Mouse (Mus musculus) neural tube, embryonic 15.5 days (tissue): ENCODE measurements around the gene 1700003F12Rik. TPM values are rescaled to one million over a fixed set of nuclear protein-coding genes. Genes with fewer than 3 reads are reported as not detected.

ENCODE experiments used
- ATAC-seq: fragments of 200-750 bp; cut with Nextera tagmentation; 2 replicates; pipeline ENCODE4 v1.8.0; 2017; ENCODE audit warnings: mild to moderate bottlenecking, moderate TSS enrichment, moderate library complexity; ENCODE audit not compliant: low FRiP score
- H3K27ac ChIP-seq: fragments of 300-500 bp; sonication (generic); replicated peaks from 2 replicates; pipeline ENCODE4 v1.5.1; 2015; ENCODE audit warnings: mild to moderate bottlenecking, inconsistent platforms
- H3K27me3 ChIP-seq: fragments of 300-500 bp; sonication (generic); replicated peaks from 2 replicates; pipeline ENCODE4 v1.6.1; 2015; ENCODE audit warnings: inconsistent platforms
- H3K36me3 ChIP-seq: fragments of 300-500 bp; sonication (generic); 2 replicates; pipeline ENCODE4 v1.6.1; 2015; ENCODE audit warnings: inconsistent platforms
- H3K4me1 ChIP-seq: fragments of 300-500 bp; sonication (generic); 2 replicates; pipeline ENCODE4 v1.6.1; 2015; ENCODE audit warnings: inconsistent platforms
- H3K4me2 ChIP-seq: fragments of 300-500 bp; sonication (generic); 2 replicates; pipeline ENCODE4 v1.6.1; 2015; ENCODE audit warnings: inconsistent platforms, mild to moderate bottlenecking, moderate library complexity
- H3K4me3 ChIP-seq: fragments of 300-500 bp; sonication (generic); replicated peaks from 2 replicates; pipeline ENCODE4 v1.5.1; 2015; ENCODE audit warnings: mild to moderate bottlenecking, inconsistent platforms
- H3K9ac ChIP-seq: fragments of 300-500 bp; sonication (generic); replicated peaks from 2 replicates; pipeline ENCODE4 v1.6.1; 2015; ENCODE audit warnings: mild to moderate bottlenecking, inconsistent platforms
- H3K9me3 ChIP-seq: fragments of 300-500 bp; sonication (generic); replicated peaks from 2 replicates; pipeline ENCODE4 v1.6.1; 2016; ENCODE audit warnings: inconsistent platforms
- WGBS: fragments of 180-500 bp; shearing (Covaris S2); methylation state at CpG from one replicate; pipeline ENCODE4 v1.1.7; 2015; ENCODE audit warnings: mixed read lengths; 5-methylcytosine and 5-hydroxymethylcytosine counted together
- polyA plus RNA-seq: library from polyadenylated mRNA; unstranded; fragments of >200 nt; fragmentation: Nextera tagmentation; extraction: Ambion mirVana; gene quantifications from 2 replicates; pipeline ENCODE4 v1.2.1, GENCODE M21; 2015

Gene 1700003F12Rik
- polyA plus RNA-seq, 1 experiment from 2014 or later: 1.9 TPM

- no peak overlapping the region for H3K27ac ChIP-seq
- ATAC-seq: no peak
- 97% methylated on average over 2 of the region's 2 CpGs for WGBS
- H3K4me1 ChIP-seq: no peaks in the 10 kb centered on the region
- no peak overlapping the region for H3K4me2 ChIP-seq
- H3K9ac ChIP-seq: no peak overlapping the region
- no peaks in the 10 kb centered on the region for H3K9me3 ChIP-seq
- peaks cover 49% of the 10 kb centered on the region for H3K36me3 ChIP-seq
- no peaks in the 10 kb centered on the region for H3K27me3 ChIP-seq
- no peak overlapping the region for H3K4me3 ChIP-seq
Measured at GRCm38 (mm10) chr2:154525285-154525684, 21.6 kb upstream of the 1700003F12Rik start.

GRCm38 (mm10) chr2:154526531-154526930 lies 20.4 kb upstream of the 1700003F12Rik start:
- Histone ChIP-seq H3K27ac (no peak overlapping the region), H3K4me3 (no peak overlapping the region), H3K9ac (no peak overlapping the region), H3K4me2 (no peak overlapping the region), H3K27me3 (no peaks in the 10 kb centered on the region), H3K36me3 (peaks cover 57% of the 10 kb centered on the region), H3K4me1 (no peaks in the 10 kb centered on the region), H3K9me3 (no peaks in the 10 kb centered on the region)
- 73% methylated on average over 3 of the region's 3 CpGs for WGBS
- no peak for ATAC-seq

GRCm38 (mm10) chr2:154532888-154533287 lies 14.0 kb upstream of the 1700003F12Rik start:
- H3K4me2 ChIP-seq: no peak overlapping the region
- no peak overlapping the region for H3K4me3 ChIP-seq
- no peak for ATAC-seq
- H3K27ac ChIP-seq: no peak overlapping the region
- H3K4me1 ChIP-seq: peaks cover 4% of the 10 kb centered on the region
- peaks cover 65% of the 10 kb centered on the region for H3K36me3 ChIP-seq
- H3K9ac ChIP-seq: no peak overlapping the region
- no peaks in the 10 kb centered on the region for H3K9me3 ChIP-seq
- 45% methylated on average over 3 of the region's 3 CpGs for WGBS
- H3K27me3 ChIP-seq: no peaks in the 10 kb centered on the region

GRCm38 (mm10) chr2:154534704-154535270 lies 12.1 kb upstream of the 1700003F12Rik start:
- H3K4me1 ChIP-seq: peaks cover 18% of the 10 kb centered on the region
- H3K9me3 ChIP-seq: no peaks in the 10 kb centered on the region
- no peaks in the 10 kb centered on the region for H3K27me3 ChIP-seq
- peaks cover 54% of the 10 kb centered on the region for H3K36me3 ChIP-seq
- 93% methylated on average over 12 of the region's 12 CpGs for WGBS
- H3K4me3 ChIP-seq: no peak overlapping the region
- no peak for ATAC-seq
- H3K4me2 ChIP-seq: no peak overlapping the region
- no peak overlapping the region for H3K9ac ChIP-seq
- H3K27ac ChIP-seq: no peak overlapping the region

GRCm38 (mm10) chr2:154538310-154538709 lies 8.6 kb upstream of the 1700003F12Rik start:
- peaks cover 21% of the 10 kb centered on the region for H3K4me1 ChIP-seq
- H3K9me3 ChIP-seq: no peaks in the 10 kb centered on the region
- H3K27ac ChIP-seq: peak overlapping the region; percentile 28; the same call in 1 of the 2 replicates
- H3K36me3 ChIP-seq: peaks cover 33% of the 10 kb centered on the region
- WGBS: 35% methylated on average over 2 of the region's 2 CpGs
- no peaks in the 10 kb centered on the region for H3K27me3 ChIP-seq
- no peak overlapping the region for H3K4me3 ChIP-seq
- no peak overlapping the region for H3K9ac ChIP-seq
- no peak for ATAC-seq
- no peak overlapping the region for H3K4me2 ChIP-seq

GRCm38 (mm10) chr2:154538710-154539109 lies 8.2 kb upstream of the 1700003F12Rik start:
- Histone ChIP-seq H3K27me3 (no peaks in the 10 kb centered on the region), H3K27ac (peak overlapping the region; percentile 28), H3K4me3 (no peak overlapping the region), H3K9ac (no peak overlapping the region), H3K4me2 (no peak overlapping the region), H3K4me1 (peaks cover 21% of the 10 kb centered on the region), H3K36me3 (peaks cover 30% of the 10 kb centered on the region), H3K9me3 (no peaks in the 10 kb centered on the region)
- no peak for ATAC-seq
- 31% methylated on average over 3 of the region's 3 CpGs for WGBS

- ATAC-seq: no peak
- H3K4me1 ChIP-seq: peaks cover 21% of the 10 kb centered on the region
- no peak overlapping the region for H3K4me2 ChIP-seq
- no peaks in the 10 kb centered on the region for H3K27me3 ChIP-seq
- no peak overlapping the region for H3K27ac ChIP-seq
- H3K9me3 ChIP-seq: no peaks in the 10 kb centered on the region
- H3K4me3 ChIP-seq: no peak overlapping the region
- 61% methylated on average over 3 of the region's 3 CpGs for WGBS
- H3K9ac ChIP-seq: no peak overlapping the region
- H3K36me3 ChIP-seq: peaks cover 21% of the 10 kb centered on the region
Measured at GRCm38 (mm10) chr2:154539720-154540119, 7.2 kb upstream of the 1700003F12Rik start.

GRCm38 (mm10) chr2:154541630-154542029 lies 5.3 kb upstream of the 1700003F12Rik start:
- no peak overlapping the region for H3K27ac ChIP-seq
- no peak for ATAC-seq
- H3K27me3 ChIP-seq: no peaks in the 10 kb centered on the region
- H3K9me3 ChIP-seq: no peaks in the 10 kb centered on the region
- no peak overlapping the region for H3K4me2 ChIP-seq
- H3K4me1 ChIP-seq: peaks cover 21% of the 10 kb centered on the region
- no peak overlapping the region for H3K9ac ChIP-seq
- 84% methylated on average over 2 of the region's 2 CpGs for WGBS
- no peak overlapping the region for H3K4me3 ChIP-seq
- peaks cover 4% of the 10 kb centered on the region; the same call in 1 of the 2 replicates for H3K36me3 ChIP-seq

GRCm38 (mm10) chr2:154543567-154544347 lies 3.1 kb upstream of the 1700003F12Rik start:
- Histone ChIP-seq H3K27me3 (no peaks in the 10 kb centered on the region), H3K4me3 (no peak overlapping the region), H3K27ac (peak overlapping the region; percentile 80), H3K36me3 (no peaks in the 10 kb centered on the region), H3K9me3 (no peaks in the 10 kb centered on the region), H3K4me1 (peaks cover 9% of the 10 kb centered on the region), H3K4me2 (no peak overlapping the region), H3K9ac (no peak overlapping the region)
- peak; percentile 75 for ATAC-seq
- WGBS: 81% methylated on average over 9 of the region's 9 CpGs

- H3K36me3 ChIP-seq: no peaks in the 10 kb centered on the region
- peaks cover 29% of the 10 kb centered on the region for H3K4me1 ChIP-seq
- ATAC-seq: no peak
- H3K4me2 ChIP-seq: peak overlapping the region; percentile 96
- H3K27ac ChIP-seq: no peak overlapping the region
- no peaks in the 10 kb centered on the region for H3K9me3 ChIP-seq
- no peak overlapping the region for H3K4me3 ChIP-seq
- H3K9ac ChIP-seq: no peak overlapping the region
- H3K27me3 ChIP-seq: peaks cover 13% of the 10 kb centered on the region
- 48% methylated on average over 3 of the region's 3 CpGs for WGBS
Measured at GRCm38 (mm10) chr2:154548688-154549087, 1.8 kb downstream of the 1700003F12Rik start.

GRCm38 (mm10) chr2:154549127-154549885 lies 2.4 kb downstream of the 1700003F12Rik start:
- peak overlapping the region; percentile 96 for H3K4me2 ChIP-seq
- peak; percentile 87 for ATAC-seq
- H3K4me3 ChIP-seq: peak overlapping the region; percentile 50
- H3K9ac ChIP-seq: peak overlapping the region; percentile 63
- WGBS: 4% methylated on average over 38 of the region's 48 CpGs
- peaks cover 13% of the 10 kb centered on the region for H3K27me3 ChIP-seq
- peaks cover 29% of the 10 kb centered on the region for H3K4me1 ChIP-seq
- no peaks in the 10 kb centered on the region for H3K36me3 ChIP-seq
- no peaks in the 10 kb centered on the region for H3K9me3 ChIP-seq
- H3K27ac ChIP-seq: no peak overlapping the region

- no peaks in the 10 kb centered on the region for H3K9me3 ChIP-seq
- H3K27me3 ChIP-seq: peaks cover 13% of the 10 kb centered on the region
- H3K4me2 ChIP-seq: peak overlapping the region; percentile 96
- H3K27ac ChIP-seq: no peak overlapping the region
- WGBS: 18% methylated on average over 20 of the region's 20 CpGs
- H3K4me1 ChIP-seq: peaks cover 29% of the 10 kb centered on the region
- peak overlapping the region; percentile 50 for H3K4me3 ChIP-seq
- peak; percentile 21 for ATAC-seq
- H3K36me3 ChIP-seq: no peaks in the 10 kb centered on the region
- peak overlapping the region; percentile 63 for H3K9ac ChIP-seq
Measured at GRCm38 (mm10) chr2:154549886-154550189, 3.0 kb downstream of the 1700003F12Rik start.
